ENCODE assay signal across 11 mouse cellular contexts in genomic region chr6:52840589-52841044, GRCm38 (mm10).
DNase-seq lines count a peak whose midpoint lies in the region; ATAC-seq and TF ChIP-seq lines count a peak whose summit lies in the region.
"Had no signal": no experiment of that assay in that cellular context is flagged by ENCODE, and none has a peak within 500 bp of the region (broad histone marks: within the 10 kb centered on the region; RNA-seq: fewer than 3 reads in every experiment).

No protein-coding gene starts in this region.

- no peak overlapping the region for H3K4me2 ChIP-seq in heart, embryonic 11.5 days
- H3K4me2 ChIP-seq in heart, embryonic 15.5 days: peak overlapping the region; percentile 17; the same call in 1 of the 2 replicates
- no peak overlapping the region for H3K4me2 ChIP-seq in midbrain, embryonic 13.5 days (replicated peaks)
- H3K4me2 ChIP-seq in intestine, postnatal 0 days (replicated peaks; ENCODE audit: low read depth): no peak overlapping the region

- H3K27ac ChIP-seq in heart, embryonic 10.5 days: peak overlapping the region; percentile 62; the same call in 1 of the 2 replicates
- H3K27ac ChIP-seq in heart, embryonic 11.5 days (ENCODE audit: low read depth, low read length): no peak overlapping the region
- peak overlapping the region; percentile 41; the same call in 1 of the 2 replicates for H3K27ac ChIP-seq in heart, embryonic 15.5 days
- H3K27ac ChIP-seq in midbrain, embryonic 13.5 days: peak overlapping the region; percentile 10; the same call in 1 of the 2 replicates
- no peak overlapping the region for H3K27ac ChIP-seq in intestine, postnatal 0 days (ENCODE audit: low read depth, low read length)
- H3K27ac ChIP-seq: left cerebral cortex, adult 2 months had no signal

- no peaks in the 10 kb centered on the region for H3K27me3 ChIP-seq in heart, embryonic 10.5 days (ENCODE audit: insufficient read depth, poor library complexity, severe bottlenecking)
- no peaks in the 10 kb centered on the region for H3K27me3 ChIP-seq in heart, embryonic 11.5 days (ENCODE audit: control insufficient read depth, insufficient read depth, low read length)
- no peaks in the 10 kb centered on the region for H3K27me3 ChIP-seq in heart, embryonic 15.5 days
- H3K27me3 ChIP-seq in midbrain, embryonic 13.5 days: 0 out of 2 replicates have a peak, but pooled peaks cover 2% of the 10 kb centered on the region
- H3K27me3 ChIP-seq in intestine, postnatal 0 days (replicated peaks; ENCODE audit: control insufficient read depth, insufficient read depth, low read length): no peaks in the 10 kb centered on the region

- H3K4me3 ChIP-seq in heart, embryonic 10.5 days: no peak overlapping the region
- no peak overlapping the region for H3K4me3 ChIP-seq in heart, embryonic 11.5 days (ENCODE audit: low read depth, low read length)
- H3K4me3 ChIP-seq in heart, embryonic 15.5 days: no peak overlapping the region
- H3K4me3 ChIP-seq in midbrain, embryonic 13.5 days (replicated peaks): no peak overlapping the region
- no peak overlapping the region for H3K4me3 ChIP-seq in intestine, postnatal 0 days (ENCODE audit: low read depth, low read length)
- H3K4me3 ChIP-seq: left cerebral cortex, adult 2 months had no signal

- no peak overlapping the region for H3K9ac ChIP-seq in heart, embryonic 11.5 days (ENCODE audit: low read depth, low read length)
- no peak overlapping the region for H3K9ac ChIP-seq in heart, embryonic 15.5 days
- H3K9ac ChIP-seq in midbrain, embryonic 13.5 days (replicated peaks): 0 out of 2 replicates have a peak overlapping the region, but pooled peaks have one; percentile 24
- no peak overlapping the region for H3K9ac ChIP-seq in intestine, postnatal 0 days (ENCODE audit: low read depth, low read length)

- no peak for TF ChIP-seq CTCF in intestine, postnatal 0 days (IDR thresholded peaks at IDR 0.05; ENCODE audit: low read depth)

- ATAC-seq in heart, embryonic 11.5 days (replicated peaks; ENCODE audit: insufficient number of reproducible peaks, low FRiP score, low TSS enrichment): no peak
- 0 out of 2 replicates have a peak, but pooled peaks have one; percentile 8 for ATAC-seq in common myeloid progenitor, adult 5-6 weeks (replicated peaks; ENCODE audit: low read depth, poor library complexity, severe bottlenecking)
- ATAC-seq in heart, embryonic 15.5 days (replicated peaks; ENCODE audit: insufficient number of reproducible peaks, insufficient read depth, low FRiP score, low read depth): no peak
- peak; percentile 77 for ATAC-seq in midbrain, embryonic 13.5 days
- no peak for ATAC-seq in intestine, postnatal 0 days
- ATAC-seq: intestine, embryonic 16.5 days had no signal

- H3K9me3 ChIP-seq in heart, embryonic 10.5 days: no peaks in the 10 kb centered on the region
- no peaks in the 10 kb centered on the region for H3K9me3 ChIP-seq in heart, embryonic 11.5 days (replicated peaks; ENCODE audit: control insufficient read depth, low read length)
- H3K9me3 ChIP-seq in heart, embryonic 15.5 days (replicated peaks): no peaks in the 10 kb centered on the region
- no peaks in the 10 kb centered on the region for H3K9me3 ChIP-seq in midbrain, embryonic 13.5 days
- no peaks in the 10 kb centered on the region for H3K9me3 ChIP-seq in intestine, postnatal 0 days (ENCODE audit: control insufficient read depth)

- DNase-seq in heart, embryonic 10.5 days (ENCODE audit: low spot score): no peak
- no peak for DNase-seq in natural killer cell, adult 2 months (ENCODE audit: low spot score in 2 of 2)
- DNase-seq in left cerebral cortex, postnatal 36 days (ENCODE audit: low spot score in 2 of 2): no peak
- DNase-seq: cerebellum, adult 11 months had no signal

- H3K4me1 ChIP-seq in heart, embryonic 10.5 days: peaks cover 34% of the 10 kb centered on the region
- H3K4me1 ChIP-seq in heart, embryonic 11.5 days (ENCODE audit: control insufficient read depth, insufficient read depth, low read length): peaks cover 19% of the 10 kb centered on the region
- H3K4me1 ChIP-seq in heart, embryonic 15.5 days (replicated peaks): peaks cover 22% of the 10 kb centered on the region
- peaks cover 34% of the 10 kb centered on the region for H3K4me1 ChIP-seq in midbrain, embryonic 13.5 days (replicated peaks)
- H3K4me1 ChIP-seq in intestine, postnatal 0 days (replicated peaks; ENCODE audit: control insufficient read depth, insufficient read depth, low read length): no peaks in the 10 kb centered on the region

- intact Hi-C loops in left cerebral cortex, postnatal 36 days (cut with DNase I): no loop called here

- no peaks in the 10 kb centered on the region for H3K36me3 ChIP-seq in heart, embryonic 10.5 days
- H3K36me3 ChIP-seq in heart, embryonic 11.5 days (ENCODE audit: control insufficient read depth, insufficient read depth, low read length): no peaks in the 10 kb centered on the region
- H3K36me3 ChIP-seq in heart, embryonic 15.5 days: no peaks in the 10 kb centered on the region
- H3K36me3 ChIP-seq in midbrain, embryonic 13.5 days: no peaks in the 10 kb centered on the region
- no peaks in the 10 kb centered on the region for H3K36me3 ChIP-seq in intestine, postnatal 0 days (ENCODE audit: control insufficient read depth, insufficient read depth)

- 17% methylated on average over 9 of the region's 9 CpGs for WGBS in heart, embryonic 10.5 days
- 15% methylated on average over 9 of the region's 9 CpGs for WGBS in heart, embryonic 11.5 days (ENCODE audit: insufficient replicate concordance)
- 16% methylated on average over 9 of the region's 9 CpGs for WGBS in heart, embryonic 15.5 days
- WGBS in midbrain, embryonic 13.5 days: 22% methylated on average over 9 of the region's 9 CpGs
- WGBS in intestine, postnatal 0 days: 53% methylated on average over 9 of the region's 9 CpGs

Comparison
In these comparisons a context has a peak if more than half of its experiments do, and no peak if none do; other contexts are left out.
1. H3K27ac ChIP-seq: peak in heart, embryonic 10.5 days (single experiment), heart, embryonic 15.5 days (single experiment) and midbrain, embryonic 13.5 days (single experiment); none in heart, embryonic 11.5 days (single experiment) and intestine, postnatal 0 days (single experiment).
2. ATAC-seq: peak in common myeloid progenitor, adult 5-6 weeks (single experiment) and midbrain, embryonic 13.5 days (single experiment); none in heart, embryonic 11.5 days (single experiment), heart, embryonic 15.5 days (single experiment) and intestine, postnatal 0 days (single experiment).